Mouse (Mus musculus): Measurements from ENCODE around the gene Mycbp2.

Gene Mycbp2

DNA sequence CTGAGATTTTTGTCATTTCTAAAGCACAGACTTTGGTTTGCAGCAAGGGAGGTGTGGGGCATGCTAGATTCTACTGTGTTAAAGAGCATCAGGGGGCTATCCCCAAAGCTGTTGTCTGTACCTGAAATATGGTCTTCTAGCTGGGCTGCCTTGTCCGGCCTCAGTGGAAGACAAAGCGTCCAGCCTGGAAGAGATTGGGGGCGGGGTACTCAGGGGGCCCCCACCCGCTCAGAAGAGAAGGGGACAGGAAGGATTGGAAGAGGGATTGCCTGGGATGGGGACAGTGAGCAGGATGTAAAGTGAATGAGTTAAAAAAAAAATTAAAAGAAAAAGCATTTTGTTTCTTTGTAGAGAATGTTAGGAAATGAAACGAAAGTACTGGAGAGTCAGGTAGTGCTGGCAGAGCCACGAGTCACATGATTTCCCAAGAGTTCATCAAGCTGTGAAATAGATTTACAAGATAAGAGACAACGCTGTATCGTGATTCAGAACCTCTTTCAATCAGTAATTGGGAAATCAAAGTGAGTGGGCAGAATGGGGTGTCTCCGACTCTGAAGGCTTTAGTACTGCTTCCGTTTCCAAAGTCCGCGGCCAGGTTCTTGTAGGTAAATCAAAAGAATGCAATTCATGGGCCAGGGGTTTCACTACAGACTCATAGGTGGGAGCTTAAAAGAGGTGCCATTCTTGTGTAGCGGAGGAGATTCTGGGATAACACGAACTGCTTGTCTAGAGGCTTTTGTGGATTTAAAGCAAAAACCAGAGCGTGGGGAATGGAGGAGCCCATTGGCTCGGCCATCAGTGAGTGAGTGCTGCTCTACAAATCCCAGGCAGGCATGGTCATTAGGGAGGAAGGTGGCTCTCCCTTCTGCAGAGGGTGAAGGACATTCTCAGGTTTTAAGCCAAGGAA is 268.4 kb downstream of the Mycbp2 start:
- peak; percentile 66 for ATAC-seq (ENCODE audit: insufficient number of reproducible peaks, low FRiP score, low TSS enrichment)

- no peak for ATAC-seq (ENCODE audit: insufficient number of reproducible peaks, low FRiP score, low TSS enrichment)
Observed at GRCm38 (mm10) chr14:103077272-103078005, 269.2 kb downstream of the Mycbp2 start.

- no peak for ATAC-seq (ENCODE audit: insufficient number of reproducible peaks, low FRiP score, low TSS enrichment)
Observed at GRCm38 (mm10) chr14:103075166-103075565, 271.4 kb downstream of the Mycbp2 start.

- no peak for ATAC-seq (ENCODE audit: insufficient number of reproducible peaks, low FRiP score, low TSS enrichment)
Observed at GRCm38 (mm10) chr14:103073825-103074224, 272.8 kb downstream of the Mycbp2 start.

- no peak for ATAC-seq (ENCODE audit: insufficient number of reproducible peaks, low FRiP score, low TSS enrichment)
Observed at GRCm38 (mm10) chr14:103072731-103073130, 273.9 kb downstream of the Mycbp2 start.

GRCm38 (mm10) chr14:103071471-103071870 is 275.1 kb downstream of the Mycbp2 start:
- no peak for ATAC-seq (ENCODE audit: insufficient number of reproducible peaks, low FRiP score, low TSS enrichment)

- ATAC-seq (ENCODE audit: insufficient number of reproducible peaks, low FRiP score, low TSS enrichment): 0 out of 2 replicates have a peak, but pooled peaks have one; percentile 2
Observed at GRCm38 (mm10) chr14:103070790-103071189, 275.8 kb downstream of the Mycbp2 start.

DNA sequence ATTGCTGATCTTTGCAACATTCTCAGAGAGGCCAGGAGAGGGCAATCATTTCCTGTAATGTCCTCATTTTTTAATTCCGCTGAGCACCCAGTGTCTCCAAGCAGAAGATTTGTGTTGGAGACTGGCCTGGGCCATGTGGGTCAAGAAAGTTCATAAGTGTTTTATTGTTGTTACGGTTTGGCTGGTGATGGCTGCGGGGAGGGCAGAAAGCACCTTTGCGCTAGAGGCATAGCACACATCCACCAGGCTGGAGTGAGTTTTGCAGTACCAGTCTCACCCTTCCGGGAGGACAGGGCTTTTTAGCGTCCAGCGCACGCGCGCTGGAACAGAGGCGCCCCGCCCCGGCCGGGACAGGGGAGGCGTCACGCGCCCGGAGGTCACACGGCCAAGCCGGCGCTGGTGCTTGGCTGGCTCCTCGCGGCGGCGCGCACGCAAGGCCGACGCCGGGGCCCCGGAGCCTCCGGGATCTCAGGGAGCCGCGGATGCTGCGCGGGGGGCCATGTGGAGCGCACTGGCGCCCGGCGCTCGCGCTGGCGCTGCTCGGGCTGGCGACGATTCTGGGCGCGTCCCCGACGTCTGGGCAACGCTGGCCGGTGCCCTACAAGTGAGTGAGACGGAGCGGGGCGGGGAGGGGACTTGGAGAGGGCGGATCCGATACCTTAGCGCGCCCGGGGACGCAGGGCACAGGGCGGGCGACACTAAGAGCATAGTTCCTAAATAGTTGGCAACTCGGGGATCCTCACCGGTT is 276.6 kb downstream of the Mycbp2 start, which contains the start of gene Cln5:
TSS of gene Cln5 (plus strand) at position 353 of the 748 bp plus-strand sequence.
- ATAC-seq (ENCODE audit: insufficient number of reproducible peaks, low FRiP score, low TSS enrichment): peak; percentile 91

- peak; percentile 26 for ATAC-seq (ENCODE audit: insufficient number of reproducible peaks, low FRiP score, low TSS enrichment)
Observed at GRCm38 (mm10) chr14:103069465-103069863, 277.1 kb downstream of the Mycbp2 start.

GRCm38 (mm10) chr14:103065294-103066167 is 281.1 kb downstream of the Mycbp2 start:
- peak; percentile 28 for ATAC-seq (ENCODE audit: insufficient number of reproducible peaks, low FRiP score, low TSS enrichment)

Measured in cerebellum, adult (tissue).